Mouse (Mus musculus): ENCODE measurements around the gene Jdp2.

The Jdp2 gene

DNA sequence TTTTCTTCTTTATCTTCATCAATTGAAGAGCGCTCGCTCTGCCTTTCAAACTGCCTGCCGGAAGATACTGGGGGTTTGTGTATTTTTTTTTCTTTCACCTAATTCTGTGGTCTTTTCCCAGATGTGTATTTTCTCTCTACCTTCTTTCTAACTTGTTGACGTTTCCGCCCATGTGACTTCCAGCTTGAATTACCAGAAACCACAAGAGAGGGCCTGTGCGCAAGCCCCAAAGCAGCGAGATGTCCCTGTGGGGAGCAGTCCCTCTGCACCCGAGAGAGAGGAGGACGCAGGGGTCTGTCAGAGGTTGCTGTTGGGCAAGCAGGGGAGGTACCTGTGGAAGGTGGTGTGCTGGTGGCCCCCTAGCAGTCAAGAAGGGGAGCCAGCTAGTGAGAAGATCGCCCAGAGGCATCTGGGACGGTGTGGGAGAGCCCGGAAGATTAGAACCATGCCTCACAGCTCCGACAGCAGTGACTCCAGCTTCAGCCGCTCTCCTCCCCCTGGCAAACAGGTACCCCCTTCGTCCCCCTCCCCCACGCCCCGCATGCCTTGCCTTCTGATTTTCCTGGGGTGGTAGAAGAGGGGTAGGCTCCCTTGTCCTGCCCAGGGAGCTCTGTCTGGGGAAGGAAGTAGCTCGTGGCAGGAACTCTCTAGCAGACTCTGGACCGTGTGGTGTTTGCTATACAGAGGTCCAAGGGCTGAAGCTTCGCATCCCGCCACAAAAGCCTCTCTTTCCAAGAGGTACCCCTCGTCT is 87.8 kb downstream of the Jdp2 start, which contains the start of gene Batf:
Batf (plus strand) TSS at position 204 of the 751 bp plus-strand sequence.
- no peak for DNase-seq (ENCODE audit: low spot score)

DNA sequence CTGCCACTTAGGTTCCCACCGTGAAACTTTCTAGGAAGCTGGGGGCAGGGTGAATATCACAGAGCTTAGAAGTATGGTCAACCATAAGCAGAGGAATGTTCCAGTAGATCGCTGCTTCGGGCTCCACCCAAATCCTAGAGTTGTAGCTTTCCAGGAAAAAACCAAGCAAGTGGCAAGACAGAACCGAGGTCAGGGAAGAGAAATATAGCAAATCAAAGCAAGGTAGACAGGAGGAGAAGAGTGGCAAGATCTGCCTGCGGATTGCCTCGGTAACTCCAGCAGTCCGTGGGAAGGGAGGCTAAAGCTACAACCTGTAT is 88.3 kb downstream of the Jdp2 start:
- no peak for DNase-seq (ENCODE audit: low spot score)

DNA sequence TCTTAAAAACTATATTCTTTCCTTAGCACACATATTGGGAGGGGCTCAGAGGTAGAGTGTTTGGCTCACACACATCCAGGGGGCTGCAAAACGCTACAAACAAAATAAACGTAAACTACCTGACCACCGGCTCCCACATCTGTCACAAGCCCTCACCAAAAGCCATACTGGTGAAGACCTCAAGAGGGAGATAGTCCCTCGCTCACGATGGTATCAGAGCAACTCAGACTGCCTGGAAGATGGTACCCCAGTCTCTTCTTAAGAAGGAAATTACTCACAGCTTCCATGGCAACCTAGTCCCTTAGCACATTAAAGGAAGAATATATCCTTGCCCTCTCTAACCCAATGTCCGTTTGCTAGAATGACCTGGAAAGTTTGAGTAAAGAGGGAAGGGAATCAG is 89.0 kb downstream of the Jdp2 start:
- no peak for DNase-seq (ENCODE audit: low spot score)

All from embryo, embryonic 10 days (tissue).